Mouse (Mus musculus) myocyte (in vitro differentiated cells): ENCODE results near the gene Hlcs. TPM values are rescaled to one million over a fixed set of nuclear protein-coding genes. Genes with fewer than 3 reads are reported as not detected.

Experiments
- H3K27me3 ChIP-seq: one replicate; pipeline ENCODE4 v1.6.1; 2011; ENCODE audit not compliant: control insufficient read depth, insufficient read depth, insufficient read length
- H3K36me3 ChIP-seq: one replicate; pipeline ENCODE4 v1.6.1; 2011; ENCODE audit not compliant: control insufficient read depth, insufficient read depth
- H3K4me2 ChIP-seq: one replicate; pipeline ENCODE4 v1.6.1; 2011; ENCODE audit warnings: low read depth, control low read depth
- H3K4me3 ChIP-seq: one replicate; pipeline ENCODE4 v1.5.1; 2011; ENCODE audit warnings: mild to moderate bottlenecking, control low read depth, moderate library complexity
- H3K79me2 ChIP-seq: one replicate; pipeline ENCODE4 v1.6.1; 2011; ENCODE audit not compliant: control insufficient read depth, insufficient read depth
- H3ac ChIP-seq: one replicate; pipeline ENCODE4 v1.6.1; 2011; ENCODE audit not compliant: control insufficient read depth, insufficient read length
- CEBPB ChIP-seq: IDR thresholded peaks from 2 replicates; pipeline ENCODE4 v1.6.1; 2011; ENCODE audit warnings: mild to moderate bottlenecking, moderate library complexity; ENCODE audit not compliant: poor library complexity, insufficient read depth, severe bottlenecking
- E2F4 ChIP-seq: IDR thresholded peaks from one replicate; pipeline ENCODE4 v1.6.1; 2011; ENCODE audit warnings: mild to moderate bottlenecking, control low read depth, moderate library complexity; ENCODE audit not compliant: insufficient read depth
- MAX ChIP-seq: IDR thresholded peaks from one replicate; pipeline ENCODE4 v1.6.1; 2011; ENCODE audit warnings: low read depth, mild to moderate bottlenecking, control low read depth
- MYOD1 ChIP-seq, 3 experiments: IDR thresholded peaks; one replicate each; pipeline ENCODE4 v1.6.1; 2011; ENCODE audit warnings: control low read depth in 2 of 3, low read depth in 2 of 3, mild to moderate bottlenecking in 2 of 3, moderate library complexity in 1 of 3; ENCODE audit not compliant: insufficient read length in 2 of 3, control insufficient read depth in 1 of 3
- MYOG ChIP-seq, 3 experiments: IDR thresholded peaks; one replicate each; pipeline ENCODE4 v1.6.1; 2011; ENCODE audit warnings: control low read depth in 2 of 3, low read depth in 2 of 3, mild to moderate bottlenecking in 2 of 3; ENCODE audit not compliant: insufficient read length in 2 of 3, control insufficient read depth in 1 of 3, insufficient read depth in 1 of 3
- POLR2A ChIP-seq: IDR thresholded peaks from one replicate; pipeline ENCODE4 v1.6.1; 2011; ENCODE audit warnings: low read depth, mild to moderate bottlenecking, control low read depth, moderate library complexity; ENCODE audit not compliant: insufficient read length
- POLR2AphosphoS2 ChIP-seq: IDR thresholded peaks from one replicate; pipeline ENCODE4 v1.6.1; 2011; ENCODE audit warnings: low read depth, control low read depth; ENCODE audit not compliant: insufficient read length
- REST ChIP-seq: IDR thresholded peaks from one replicate; pipeline ENCODE4 v1.6.1; 2011; ENCODE audit warnings: mild to moderate bottlenecking, control low read depth, moderate library complexity; ENCODE audit not compliant: insufficient read depth, insufficient read length
- SRF ChIP-seq: IDR thresholded peaks from one replicate; pipeline ENCODE4 v1.6.1; 2011; ENCODE audit warnings: low read depth; ENCODE audit not compliant: control insufficient read depth, insufficient read length
- TCF12 ChIP-seq: IDR thresholded peaks from one replicate; pipeline ENCODE4 v1.6.1; 2011; ENCODE audit warnings: mild to moderate bottlenecking, control low read depth; ENCODE audit not compliant: poor library complexity, insufficient read depth, severe bottlenecking
- TCF3 ChIP-seq: IDR thresholded peaks from one replicate; pipeline ENCODE4 v1.6.1; 2011; ENCODE audit warnings: low read depth, control low read depth; ENCODE audit not compliant: insufficient read length
- USF1 ChIP-seq: IDR thresholded peaks from one replicate; pipeline ENCODE4 v1.6.1; 2011; ENCODE audit warnings: low read depth, mild to moderate bottlenecking, control low read depth, moderate library complexity
- polyA plus RNA-seq: library from polyadenylated mRNA; unstranded; fragments of >200 nt; fragmentation: generic; extraction: Trizol; gene quantifications from one replicate; pipeline ENCODE4 v1.2.1, GENCODE M21; 2012; ENCODE audit warnings: missing spikeins

The Hlcs gene
- polyA plus RNA-seq, 1 experiment: 3.2 TPM

GRCm38 (mm10) chr16:94301194-94301593 is 12.2 kb downstream of the Hlcs start:
- Histone ChIP-seq H3K4me2 (no peak overlapping the region), H3K27me3 (peaks cover under 1% of the 10 kb centered on the region), H3ac (no peak overlapping the region), H3K4me3 (no peak overlapping the region), H3K36me3 (no peaks in the 10 kb centered on the region), H3K79me2 (no peaks in the 10 kb centered on the region)
- TF ChIP-seq TCF12: no peak
- no peak for TF ChIP-seq CEBPB

- H3K4me2 ChIP-seq: no peak overlapping the region
- H3K79me2 ChIP-seq: no peaks in the 10 kb centered on the region
- H3K36me3 ChIP-seq: no peaks in the 10 kb centered on the region
- TF ChIP-seq USF1: no peak
- TF ChIP-seq POLR2A: no peak
- no peak for TF ChIP-seq CEBPB
- no peak for TF ChIP-seq E2F4
- no peak for TF ChIP-seq MAX
- TF ChIP-seq TCF3: no peak
- TF ChIP-seq MYOG (IDR thresholded peaks at IDR 0.05; ENCODE audit: control insufficient read depth in 1 of 3, insufficient read depth in 1 of 3, insufficient read length in 2 of 3, low read depth in 2 of 3): no peak
- TF ChIP-seq REST: no peak
- no peak for TF ChIP-seq POLR2AphosphoS2
- TF ChIP-seq TCF12: no peak
- no peak for TF ChIP-seq SRF
- no peak for TF ChIP-seq MYOD1 (IDR thresholded peaks at IDR 0.05; ENCODE audit: control insufficient read depth in 1 of 3, insufficient read length in 2 of 3, low read depth in 2 of 3)
- no peak overlapping the region for H3K4me3 ChIP-seq
- H3K27me3 ChIP-seq: peaks cover 5% of the 10 kb centered on the region
- no peak overlapping the region for H3ac ChIP-seq
Observed at GRCm38 (mm10) chr16:94299210-94299609, 14.2 kb downstream of the Hlcs start.

- no peak for TF ChIP-seq MYOG (IDR thresholded peaks at IDR 0.05; ENCODE audit: control insufficient read depth in 1 of 3, insufficient read depth in 1 of 3, insufficient read length in 2 of 3, low read depth in 2 of 3)
- no peak for TF ChIP-seq E2F4
- TF ChIP-seq POLR2AphosphoS2: no peak
- TF ChIP-seq SRF: no peak
- TF ChIP-seq MAX: no peak
- no peak for TF ChIP-seq CEBPB
- no peak for TF ChIP-seq REST
- TF ChIP-seq TCF3: no peak
- TF ChIP-seq TCF12: no peak
- TF ChIP-seq USF1: no peak
- TF ChIP-seq POLR2A: no peak
- TF ChIP-seq MYOD1 (IDR thresholded peaks at IDR 0.05; ENCODE audit: control insufficient read depth in 1 of 3, insufficient read length in 2 of 3, low read depth in 2 of 3): no peak
- H3K36me3 ChIP-seq: no peaks in the 10 kb centered on the region
- peaks cover 5% of the 10 kb centered on the region for H3K27me3 ChIP-seq
- no peak overlapping the region for H3ac ChIP-seq
- no peaks in the 10 kb centered on the region for H3K79me2 ChIP-seq
- H3K4me3 ChIP-seq: no peak overlapping the region
- no peak overlapping the region for H3K4me2 ChIP-seq
Observed at GRCm38 (mm10) chr16:94298081-94298480, 15.3 kb downstream of the Hlcs start.

GRCm38 (mm10) chr16:94291141-94291540 is 22.2 kb downstream of the Hlcs start:
- no peak overlapping the region for H3ac ChIP-seq
- peaks cover 4% of the 10 kb centered on the region for H3K27me3 ChIP-seq
- no peak overlapping the region for H3K4me2 ChIP-seq
- H3K4me3 ChIP-seq: no peak overlapping the region
- H3K79me2 ChIP-seq: no peaks in the 10 kb centered on the region
- H3K36me3 ChIP-seq: no peaks in the 10 kb centered on the region
- TF ChIP-seq POLR2AphosphoS2 (no peak), POLR2A (no peak), CEBPB (no peak), MYOG (IDR thresholded peaks at IDR 0.05; ENCODE audit: control insufficient read depth in 1 of 3, insufficient read depth in 1 of 3, insufficient read length in 2 of 3, low read depth in 2 of 3) (no peak), REST (no peak), E2F4 (no peak), TCF12 (no peak)

- no peak for TF ChIP-seq CEBPB
- TF ChIP-seq REST: peak; percentile 47
- TF ChIP-seq POLR2A: peak; percentile 79
- TF ChIP-seq POLR2AphosphoS2: peak; percentile 73
- TF ChIP-seq USF1: no peak
- Histone ChIP-seq H3K79me2 (no peaks in the 10 kb centered on the region), H3K4me3 (peak overlapping the region; percentile 13), H3K4me2 (peak overlapping the region; percentile 69), H3K36me3 (no peaks in the 10 kb centered on the region), H3K27me3 (no peaks in the 10 kb centered on the region), H3ac (peak overlapping the region; percentile 57)
Observed at GRCm38 (mm10) chr16:94290073-94290999, 23.0 kb downstream of the Hlcs start.
